Mouse (Mus musculus): Measurements from ENCODE around the gene Vrk2. TPM values are rescaled to one million over a fixed set of nuclear protein-coding genes. Genes with fewer than 3 reads are reported as not detected.

Gene Vrk2
- total and polyA plus RNA-seq, 3 experiments = 26.1 to 64.5 (median 43.1) TPM

GRCm38 (mm10) chr11:26586367-26587183, 7.2 kb downstream of the Vrk2 start:
- H3K27me3 ChIP-seq (ENCODE audit: insufficient read depth, low read length) = no peaks in the 10 kb centered on the region
- peaks cover 8% of the 10 kb centered on the region for H3K4me1 ChIP-seq (ENCODE audit: insufficient read depth, low read depth, low read length)
- DNase-seq (ENCODE audit: low spot score) = no peak
- no peak for TF ChIP-seq GATA1 (IDR thresholded peaks at IDR 0.05; ENCODE audit: borderline replicate concordance, low read length)
- no peak for TF ChIP-seq GATA2 (IDR thresholded peaks at IDR 0.05; ENCODE audit: borderline replicate concordance, low read depth, low read length)
- TF ChIP-seq POLR2AphosphoS5 (IDR thresholded peaks at IDR 0.05; ENCODE audit: insufficient replicate concordance, low read depth, low read length) = no peak
- no peak for TF ChIP-seq CTCF (IDR thresholded peaks at IDR 0.05; ENCODE audit: low read depth, low read length)
- TF ChIP-seq TAL1 (conservative IDR thresholded peaks at IDR 0.05; ENCODE audit: low read depth, low read length) = no peak
- H3K4me3 ChIP-seq (ENCODE audit: low read depth, low read length) = no peak overlapping the region
- no peak for ATAC-seq (ENCODE audit: extremely low read depth, insufficient number of reproducible peaks, low FRiP score, poor library complexity, severe bottlenecking)
- no peaks in the 10 kb centered on the region for H3K9me3 ChIP-seq (replicated peaks)
- H3K36me3 ChIP-seq (replicated peaks) = peaks cover 61% of the 10 kb centered on the region

- DNase-seq (ENCODE audit: low spot score) = no peak
- H3K27me3 ChIP-seq (ENCODE audit: insufficient read depth, low read length) = no peaks in the 10 kb centered on the region
- TF ChIP-seq CTCF (IDR thresholded peaks at IDR 0.05; ENCODE audit: low read depth, low read length) = no peak
- no peak for TF ChIP-seq TAL1 (conservative IDR thresholded peaks at IDR 0.05; ENCODE audit: low read depth, low read length)
- no peak for TF ChIP-seq POLR2AphosphoS5 (IDR thresholded peaks at IDR 0.05; ENCODE audit: insufficient replicate concordance, low read depth, low read length)
- no peak for TF ChIP-seq GATA1 (IDR thresholded peaks at IDR 0.05; ENCODE audit: borderline replicate concordance, low read length)
- no peak for TF ChIP-seq GATA2 (IDR thresholded peaks at IDR 0.05; ENCODE audit: borderline replicate concordance, low read depth, low read length)
- no peak for ATAC-seq (ENCODE audit: extremely low read depth, insufficient number of reproducible peaks, low FRiP score, poor library complexity, severe bottlenecking)
- no peaks in the 10 kb centered on the region for H3K9me3 ChIP-seq (replicated peaks)
- H3K4me1 ChIP-seq (ENCODE audit: insufficient read depth, low read depth, low read length) = peaks cover 8% of the 10 kb centered on the region
- H3K36me3 ChIP-seq (replicated peaks) = peaks cover 56% of the 10 kb centered on the region
- H3K4me3 ChIP-seq (ENCODE audit: low read depth, low read length) = no peak overlapping the region
These were observed 8.1 kb downstream of the Vrk2 start for GRCm38 (mm10) chr11:26585409-26586366.

- no peaks in the 10 kb centered on the region for H3K27me3 ChIP-seq (ENCODE audit: insufficient read depth, low read length)
- no peak for TF ChIP-seq GATA1 (IDR thresholded peaks at IDR 0.05; ENCODE audit: borderline replicate concordance, low read length)
- no peak for TF ChIP-seq TAL1 (conservative IDR thresholded peaks at IDR 0.05; ENCODE audit: low read depth, low read length)
- no peak for TF ChIP-seq POLR2AphosphoS5 (IDR thresholded peaks at IDR 0.05; ENCODE audit: insufficient replicate concordance, low read depth, low read length)
- ATAC-seq (ENCODE audit: extremely low read depth, insufficient number of reproducible peaks, low FRiP score, poor library complexity, severe bottlenecking) (peak; percentile 60), DNase-seq (ENCODE audit: low spot score) (no peak)
- peaks cover 22% of the 10 kb centered on the region for H3K36me3 ChIP-seq (replicated peaks)
- H3K4me1 ChIP-seq (ENCODE audit: insufficient read depth, low read depth, low read length) = peaks cover 8% of the 10 kb centered on the region
- no peak overlapping the region for H3K4me3 ChIP-seq (ENCODE audit: low read depth, low read length)
- H3K9me3 ChIP-seq (replicated peaks) = no peaks in the 10 kb centered on the region
These were observed 42.2 kb downstream of the Vrk2 start for GRCm38 (mm10) chr11:26551551-26551950.

GRCm38 (mm10) chr11:26537816-26538215, 56.0 kb downstream of the Vrk2 start:
- H3K36me3 ChIP-seq (replicated peaks) = peaks cover 32% of the 10 kb centered on the region
- no peak for DNase-seq (ENCODE audit: low spot score)
- peaks cover 19% of the 10 kb centered on the region for H3K4me1 ChIP-seq (ENCODE audit: insufficient read depth, low read depth, low read length)
- no peak for ATAC-seq (ENCODE audit: extremely low read depth, insufficient number of reproducible peaks, low FRiP score, poor library complexity, severe bottlenecking)
- H3K4me3 ChIP-seq (ENCODE audit: low read depth, low read length) = no peak overlapping the region
- no peaks in the 10 kb centered on the region for H3K27me3 ChIP-seq (ENCODE audit: insufficient read depth, low read length)
- TF ChIP-seq GATA2 (IDR thresholded peaks at IDR 0.05; ENCODE audit: borderline replicate concordance, low read depth, low read length) = no peak
- TF ChIP-seq TAL1 (conservative IDR thresholded peaks at IDR 0.05; ENCODE audit: low read depth, low read length) = no peak
- TF ChIP-seq POLR2AphosphoS5 (IDR thresholded peaks at IDR 0.05; ENCODE audit: insufficient replicate concordance, low read depth, low read length) = no peak
- TF ChIP-seq GATA1 (IDR thresholded peaks at IDR 0.05; ENCODE audit: borderline replicate concordance, low read length) = no peak
- TF ChIP-seq CTCF (IDR thresholded peaks at IDR 0.05; ENCODE audit: low read depth, low read length) = no peak
- no peaks in the 10 kb centered on the region for H3K9me3 ChIP-seq (replicated peaks)

GRCm38 (mm10) chr11:26533828-26534119, 60.0 kb downstream of the Vrk2 start:
- Histone ChIP-seq H3K4me3 (ENCODE audit: low read depth, low read length) (no peak overlapping the region), H3K9me3 (replicated peaks) (no peaks in the 10 kb centered on the region), H3K27me3 (ENCODE audit: insufficient read depth, low read length) (no peaks in the 10 kb centered on the region), H3K4me1 (ENCODE audit: insufficient read depth, low read depth, low read length) (peaks cover 22% of the 10 kb centered on the region), H3K36me3 (replicated peaks) (peaks cover 37% of the 10 kb centered on the region)
- peak; percentile 41; the same call in 1 of the 2 replicates for TF ChIP-seq TAL1 (conservative IDR thresholded peaks at IDR 0.05; ENCODE audit: low read depth, low read length)
- no peak for TF ChIP-seq POLR2AphosphoS5 (IDR thresholded peaks at IDR 0.05; ENCODE audit: insufficient replicate concordance, low read depth, low read length)
- ATAC-seq (ENCODE audit: extremely low read depth, insufficient number of reproducible peaks, low FRiP score, poor library complexity, severe bottlenecking) = peak; percentile 76
- peak; percentile 4 for DNase-seq (ENCODE audit: low spot score)

All from G1E (cell line).